Mouse (Mus musculus) erythroblast, adult 5-6 weeks (primary cell): ENCODE results near the gene Vmn1r222. TPM values are rescaled to one million over a fixed set of nuclear protein-coding genes. Genes with fewer than 3 reads are reported as not detected.
"Not testable (repeated sequence)": the region's sequence is repeated elsewhere in the genome, so short reads cannot be mapped to it uniquely, and the experiment has no call there.

ENCODE experiments used
- ATAC-seq: replicated peaks from 2 replicates; pipeline ENCODE4 v1.8.0; 2016; ENCODE audit warnings: moderate number of reproducible peaks, mild to moderate bottlenecking, moderate TSS enrichment, inconsistent platforms; ENCODE audit not compliant: poor library complexity, low FRiP score, severe bottlenecking
- total RNA-seq, 2 experiments: library from RNA; stranded (forward) in 1 of 2; stranded (reverse) in 1 of 2; fragments of 150-400 nt in 1 of 2; fragments of 200-764, 138-1000 nt in 1 of 2; gene quantifications; 2 replicates each; pipeline versions ENCODE4 v1.2.3 to v1.2.4; 2015 to 2017; ENCODE audit warnings: low replicate concordance in 2 of 2

Gene Vmn1r222
- total RNA-seq (2015; ENCODE audit: low replicate concordance) (not detected in 2 replicates), total RNA-seq (2017; ENCODE audit: low replicate concordance) (not detected in 2 replicates)

DNA sequence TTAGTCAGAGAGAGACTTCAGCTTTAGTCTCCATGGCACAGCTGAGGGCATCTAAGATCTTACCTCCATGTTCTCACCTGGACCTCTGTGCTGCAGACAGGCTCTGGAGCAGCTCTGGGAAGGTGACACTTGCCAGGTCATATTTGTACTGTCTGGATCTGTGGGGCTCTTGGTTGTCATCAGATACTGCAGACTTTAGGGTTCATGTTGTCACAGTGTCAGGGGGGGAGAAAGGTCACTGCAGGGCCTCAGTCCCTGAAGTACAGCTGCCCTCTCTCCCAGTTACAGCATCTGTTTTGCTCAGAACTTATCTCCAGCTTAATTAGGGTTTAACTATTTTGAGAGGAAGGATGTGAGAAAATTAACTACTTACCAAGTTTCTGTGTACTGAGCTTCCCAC, at the start of gene Vmn1r222:
Gene Vmn1r222, minus strand, starts transcription at position 101 of the 400 bp plus-strand sequence.
- not testable (repeated sequence) for ATAC-seq

GRCm38 (mm10) chr13:23285191-23285920, 49.6 kb upstream of the Vmn1r222 start:
- ATAC-seq, result no peak

GRCm38 (mm10) chr13:23279992-23280391, 44.2 kb upstream of the Vmn1r222 start:
- ATAC-seq, result no peak

GRCm38 (mm10) chr13:23279576-23279975, 43.8 kb upstream of the Vmn1r222 start:
- ATAC-seq, result no peak

GRCm38 (mm10) chr13:23270321-23271101, 34.8 kb upstream of the Vmn1r222 start:
- ATAC-seq, result no peak

- ATAC-seq, result no peak
Measured at GRCm38 (mm10) chr13:23269681-23270080, 33.9 kb upstream of the Vmn1r222 start.

GRCm38 (mm10) chr13:23269127-23269526, 33.4 kb upstream of the Vmn1r222 start:
- not testable (repeated sequence) for ATAC-seq

- not testable (repeated sequence) for ATAC-seq
Measured at GRCm38 (mm10) chr13:23268606-23269005, 32.9 kb upstream of the Vmn1r222 start.

- ATAC-seq, result no peak
Measured at GRCm38 (mm10) chr13:23258546-23259048, 22.9 kb upstream of the Vmn1r222 start.

GRCm38 (mm10) chr13:23246834-23247233, 11.1 kb upstream of the Vmn1r222 start, which contains the start of gene Vmn1r223:
Vmn1r223 (plus strand) TSS chr13:23247134.
- not testable (repeated sequence) for ATAC-seq

- ATAC-seq, result not testable (repeated sequence)
Measured at GRCm38 (mm10) chr13:23213827-23214226, 21.9 kb downstream of the Vmn1r222 start, which contains the start of gene Vmn1r221. Vmn1r221 (plus strand) TSS chr13:23214127.

DNA sequence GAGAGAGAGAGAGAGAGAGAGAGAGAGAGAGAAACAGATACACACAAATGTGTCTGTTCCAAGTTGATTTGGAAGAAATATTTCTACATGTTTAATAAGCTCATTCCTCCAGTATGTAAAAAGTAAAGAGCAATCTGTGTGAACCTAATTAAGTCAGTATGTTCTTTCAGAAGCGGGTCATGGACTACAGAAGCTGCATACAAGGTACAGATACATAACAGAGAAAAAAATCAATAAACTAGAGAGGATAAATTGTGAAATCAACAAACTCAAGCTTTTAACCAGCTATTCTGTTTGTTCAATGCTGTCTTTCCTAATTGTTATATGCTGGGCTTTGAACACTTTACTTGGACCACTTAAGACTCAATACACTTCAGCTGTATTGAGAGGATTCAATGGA, 31.9 kb downstream of the Vmn1r222 start:
- ATAC-seq, result not testable (repeated sequence)

DNA sequence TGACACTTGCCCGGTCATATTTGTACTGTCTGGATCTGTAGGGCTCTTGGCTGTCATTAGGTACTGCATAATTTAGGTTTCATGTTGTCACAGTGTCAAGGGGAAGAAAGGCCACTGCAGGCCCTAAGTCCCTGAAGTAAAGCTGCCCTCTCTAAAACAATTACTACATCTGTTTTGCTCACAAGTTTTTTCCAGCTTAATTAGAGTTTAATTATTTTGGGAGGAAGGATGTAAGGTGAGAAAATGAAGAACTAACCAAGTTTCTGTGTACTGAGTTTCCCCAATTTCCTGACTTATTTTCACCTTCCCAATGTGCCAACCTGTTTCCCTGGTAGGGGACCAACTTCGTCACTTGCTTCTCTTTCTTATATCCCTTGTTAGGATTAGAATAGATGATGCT, 47.9 kb downstream of the Vmn1r222 start, which contains the start of gene Vmn1r220:
Gene Vmn1r220, minus strand, starts transcription at position 101 of the 400 bp plus-strand sequence.
- ATAC-seq, result no peak

Other genes with a start within 250 kb of the Vmn1r222 start
- not detected in 2 replicates for gene Vmn1r213, start 228.3 kb downstream of the Vmn1r222 start, total RNA-seq (2015; ENCODE audit: low replicate concordance)
- 0.70 TPM in 1 of 2 replicates, not detected in the other for gene Vmn1r213, start 228.3 kb downstream of the Vmn1r222 start, total RNA-seq (2017; ENCODE audit: low replicate concordance)
- gene Vmn1r214, start 205.5 kb downstream of the Vmn1r222 start, total RNA-seq (2015; ENCODE audit: low replicate concordance), result not detected in 2 replicates
- gene Vmn1r214, start 205.5 kb downstream of the Vmn1r222 start, total RNA-seq (2017; ENCODE audit: low replicate concordance), result not detected in 2 replicates
- gene Vmn1r215, start 167.9 kb downstream of the Vmn1r222 start, total RNA-seq (2015; ENCODE audit: low replicate concordance), result not detected in 2 replicates
- gene Vmn1r215, start 167.9 kb downstream of the Vmn1r222 start, total RNA-seq (2017; ENCODE audit: low replicate concordance), result not detected in 2 replicates
- not detected in 2 replicates for gene Vmn1r217, start 117.7 kb downstream of the Vmn1r222 start, total RNA-seq (2015; ENCODE audit: low replicate concordance)
- gene Vmn1r217, start 117.7 kb downstream of the Vmn1r222 start, total RNA-seq (2017; ENCODE audit: low replicate concordance), result under 0.01 and 0.09 TPM in 2 replicates
- not detected in 2 replicates for gene Vmn1r218, start 102.8 kb downstream of the Vmn1r222 start, total RNA-seq (2015; ENCODE audit: low replicate concordance)
- gene Vmn1r218, start 102.8 kb downstream of the Vmn1r222 start, total RNA-seq (2017; ENCODE audit: low replicate concordance), result 0.14 TPM in 1 of 2 replicates, not detected in the other
- not detected in 2 replicates for gene Vmn1r219, start 76.6 kb downstream of the Vmn1r222 start, total RNA-seq (2015; ENCODE audit: low replicate concordance)
- 0.09 TPM in 1 of 2 replicates, not detected in the other for gene Vmn1r219, start 76.6 kb downstream of the Vmn1r222 start, total RNA-seq (2017; ENCODE audit: low replicate concordance)
- not detected in 2 replicates for gene Vmn1r220, start 48.0 kb downstream of the Vmn1r222 start, total RNA-seq (2015; ENCODE audit: low replicate concordance)
- gene Vmn1r220, start 48.0 kb downstream of the Vmn1r222 start, total RNA-seq (2017; ENCODE audit: low replicate concordance), result not detected in 2 replicates
- gene Vmn1r221, start 21.8 kb downstream of the Vmn1r222 start, total RNA-seq (2015; ENCODE audit: low replicate concordance), result not detected in 2 replicates
- not detected in 2 replicates for gene Vmn1r221, start 21.8 kb downstream of the Vmn1r222 start, total RNA-seq (2017; ENCODE audit: low replicate concordance)
- not detected in 2 replicates for gene Vmn1r223, start 11.2 kb upstream of the Vmn1r222 start, total RNA-seq (2015; ENCODE audit: low replicate concordance)
- gene Vmn1r223, start 11.2 kb upstream of the Vmn1r222 start, total RNA-seq (2017; ENCODE audit: low replicate concordance), result not detected in 2 replicates
- 10.4 and 10.8 TPM in 2 replicates for gene Zfp322a, start 133.3 kb upstream of the Vmn1r222 start, total RNA-seq (2015; ENCODE audit: low replicate concordance)
- 10.9 and 11.2 TPM in 2 replicates for gene Zfp322a, start 133.3 kb upstream of the Vmn1r222 start, total RNA-seq (2017; ENCODE audit: low replicate concordance)
- gene Abt1, start 187.9 kb upstream of the Vmn1r222 start, total RNA-seq (2015; ENCODE audit: low replicate concordance), result 1.7 and 1.9 TPM in 2 replicates
- gene Abt1, start 187.9 kb upstream of the Vmn1r222 start, total RNA-seq (2017; ENCODE audit: low replicate concordance), result 1.4 and 1.7 TPM in 2 replicates
- gene Btn1a1, start 230.0 kb upstream of the Vmn1r222 start, total RNA-seq (2015; ENCODE audit: low replicate concordance), result 4.2 and 4.4 TPM in 2 replicates
- gene Btn1a1, start 230.0 kb upstream of the Vmn1r222 start, total RNA-seq (2017; ENCODE audit: low replicate concordance), result 6.5 and 15.5 TPM in 2 replicates